Mouse (Mus musculus) left cerebral cortex, adult 8-10 months (tissue): Measurements from ENCODE around the gene Spred3. TPM values are rescaled to one million over a fixed set of nuclear protein-coding genes. Genes with fewer than 3 reads are reported as not detected.

Source experiments
- DNase-seq, 2 experiments: peaks; one replicate each; pipeline ENCODE4 v3.0.0; 2022; ENCODE audit warnings: low spot score in 2 of 2
- total RNA-seq, 4 experiments: library from RNA; stranded (reverse); gene quantifications; 2 replicates each; pipeline ENCODE4 v1.2.4; 2022

The Spred3 gene
- total RNA-seq, 4 experiments from 2014 or later = 30.7 to 39.6 (median 38.9) TPM

GRCm38 (mm10) chr7:29134230-29134629, 36.0 kb downstream of the Spred3 start:
- no peak for DNase-seq

- no peak for DNase-seq
Observed at GRCm38 (mm10) chr7:29128725-29129124, 41.5 kb downstream of the Spred3 start.

GRCm38 (mm10) chr7:29126173-29126915, 43.9 kb downstream of the Spred3 start:
- no peak for DNase-seq

GRCm38 (mm10) chr7:29124970-29125369, 45.2 kb downstream of the Spred3 start, which contains the start of gene Ryr1:
Gene Ryr1, minus strand, starts transcription at chr7:29125179.
- DNase-seq = no peak

- DNase-seq = no peak
Observed at GRCm38 (mm10) chr7:29123531-29124358, 46.5 kb downstream of the Spred3 start.

GRCm38 (mm10) chr7:29122821-29123220, 47.4 kb downstream of the Spred3 start:
- DNase-seq = no peak

- no peak for DNase-seq
Observed at GRCm38 (mm10) chr7:29119526-29119925, 50.7 kb downstream of the Spred3 start.

- no peak for DNase-seq
Observed at GRCm38 (mm10) chr7:29118142-29118851, 51.9 kb downstream of the Spred3 start.

GRCm38 (mm10) chr7:29108992-29109955, 60.9 kb downstream of the Spred3 start:
- DNase-seq = peak; percentile 11 to 21

Other genes with a start within 250 kb of the Spred3 start
- gene Actn4, start 208.1 kb downstream of the Spred3 start, total RNA-seq = 100 to 1,000 TPM; 161 to 178 (median 177) TPM
- 100 to 1,000 TPM; 197 to 208 (median 204) TPM for gene Eif3k, start 188.5 kb downstream of the Spred3 start, total RNA-seq
- 1 to 10 TPM in 3 of 4 experiments, under 1 TPM in 1; 0.99 to 3.7 (median 2.1) TPM for gene Map4k1, start 188.4 kb downstream of the Spred3 start, total RNA-seq
- 10 to 100 TPM in 1 of 4 experiments, 1 to 10 TPM in 3; 7.0 to 10.5 (median 9.2) TPM for gene Ryr1, start 45.2 kb downstream of the Spred3 start, total RNA-seq
- gene Rasgrp4, start 35.6 kb downstream of the Spred3 start, total RNA-seq = 1 to 10 TPM in 2 of 4 experiments, under 1 TPM in 2; 0.68 to 1.3 (median 1.1) TPM
- gene Fam98c, start 14.2 kb downstream of the Spred3 start, total RNA-seq = 10 to 100 TPM; 34.8 to 36.2 (median 35.5) TPM
- gene Ggn, start 201 bp downstream of the Spred3 start, total RNA-seq = 1 to 10 TPM in 1 of 4 experiments, under 1 TPM in 3; 0.54 to 1.7 (median 0.67) TPM
- gene Psmd8, start 10.3 kb upstream of the Spred3 start, total RNA-seq = 100 to 1,000 TPM; 118 to 137 (median 127) TPM
- 1 to 10 TPM; 1.1 to 1.7 (median 1.4) TPM for gene Catsperg1, start 43.6 kb upstream of the Spred3 start, total RNA-seq
- 1 to 10 TPM; 2.6 to 5.0 (median 3.8) TPM for gene Kcnk6, start 62.1 kb upstream of the Spred3 start, total RNA-seq
- 10 to 100 TPM; 50.5 to 55.8 (median 53.6) TPM for gene Yif1b, start 67.9 kb upstream of the Spred3 start, total RNA-seq
- not detected for gene 2200002D01Rik, start 78.1 kb upstream of the Spred3 start, total RNA-seq
- 10 to 100 TPM; 27.9 to 38.2 (median 33.0) TPM for gene Spint2, start 111.5 kb upstream of the Spred3 start, total RNA-seq
- gene Ppp1r14a, start 118.9 kb upstream of the Spred3 start, total RNA-seq = 10 to 100 TPM; 35.3 to 41.0 (median 39.8) TPM
- gene Dpf1, start 133.5 kb upstream of the Spred3 start, total RNA-seq = 100 to 1,000 TPM in 2 of 4 experiments, 10 to 100 TPM in 2; 87.4 to 112 (median 99.7) TPM